Mouse (Mus musculus) hindbrain, embryonic 10.5 days (tissue): ENCODE data around the gene Disc1. TPM values are rescaled to one million over a fixed set of nuclear protein-coding genes. Genes with fewer than 3 reads are reported as not detected.

Source experiments
- DNase-seq: peaks from one replicate; pipeline ENCODE4 v3.0.0-alpha.2; 2017; ENCODE audit warnings: low spot score
- H3K27ac ChIP-seq: fragments of 300-500 bp; sonication (generic); 2 replicates; pipeline ENCODE4 v1.5.1; 2016; ENCODE audit warnings: mild to moderate bottlenecking, moderate library complexity
- H3K27me3 ChIP-seq: fragments of 300-500 bp; sonication (generic); 2 replicates; pipeline ENCODE4 v1.6.1; 2016; ENCODE audit warnings: mild to moderate bottlenecking; ENCODE audit not compliant: poor library complexity, insufficient read depth, severe bottlenecking
- H3K36me3 ChIP-seq: fragments of 300-500 bp; sonication (generic); 2 replicates; pipeline ENCODE4 v1.6.1; 2016; ENCODE audit warnings: mild to moderate bottlenecking, moderate library complexity
- H3K4me1 ChIP-seq: fragments of 300-500 bp; sonication (generic); replicated peaks from 2 replicates; pipeline ENCODE4 v1.6.1; 2016; ENCODE audit warnings: mild to moderate bottlenecking
- H3K4me3 ChIP-seq: fragments of 300-500 bp; sonication (generic); 2 replicates; pipeline ENCODE4 v1.5.1; 2016; ENCODE audit warnings: mild to moderate bottlenecking, moderate library complexity
- H3K9me3 ChIP-seq: fragments of 300-500 bp; sonication (generic); 2 replicates; pipeline ENCODE4 v1.6.1; 2016; ENCODE audit warnings: mild to moderate bottlenecking, moderate library complexity
- WGBS: fragments of 180-500 bp; shearing (Covaris S2); methylation state at CpG from one replicate; pipeline ENCODE4 v1.1.7; 2016; 5-methylcytosine and 5-hydroxymethylcytosine counted together
- polyA plus RNA-seq: library from polyadenylated mRNA; unstranded; fragments of >200 nt; fragmentation: Nextera tagmentation; extraction: Ambion mirVana; gene quantifications from 2 replicates; pipeline ENCODE4 v1.2.1, GENCODE M21; 2016

Disc1 gene
- polyA plus RNA-seq, 1 experiment from 2014 or later = 2.1 TPM

GRCm38 (mm10) chr8:125292933-125293591, 239.1 kb downstream of the Disc1 start:
- WGBS = 78% methylated on average over 8 of the region's 8 CpGs
- Histone ChIP-seq H3K9me3 (no peaks in the 10 kb centered on the region), H3K4me1 (peaks cover 27% of the 10 kb centered on the region), H3K27me3 (no peaks in the 10 kb centered on the region; the same call in none of the 2 replicates), H3K27ac (no peak overlapping the region; the same call in 1 of the 2 replicates), H3K36me3 (no peaks in the 10 kb centered on the region), H3K4me3 (no peak overlapping the region)
- no peak for DNase-seq

GRCm38 (mm10) chr8:125299248-125299647, 245.3 kb downstream of the Disc1 start:
- Histone ChIP-seq H3K36me3 (no peaks in the 10 kb centered on the region), H3K9me3 (no peaks in the 10 kb centered on the region), H3K4me3 (no peak overlapping the region), H3K27me3 (no peaks in the 10 kb centered on the region; the same call in 1 of the 2 replicates), H3K27ac (no peak overlapping the region), H3K4me1 (peaks cover 19% of the 10 kb centered on the region)
- no peak for DNase-seq
- WGBS = 71% methylated on average over 4 of the region's 4 CpGs

- Histone ChIP-seq H3K27ac (no peak overlapping the region), H3K4me3 (no peak overlapping the region), H3K27me3 (no peaks in the 10 kb centered on the region; the same call in 1 of the 2 replicates), H3K36me3 (no peaks in the 10 kb centered on the region), H3K9me3 (peaks cover 7% of the 10 kb centered on the region), H3K4me1 (peaks cover 22% of the 10 kb centered on the region)
- 83% methylated on average over 8 of the region's 8 CpGs for WGBS
- DNase-seq = no peak
Measured at GRCm38 (mm10) chr8:125301931-125302361, 248.0 kb downstream of the Disc1 start.

GRCm38 (mm10) chr8:125306665-125307064, 252.7 kb downstream of the Disc1 start:
- WGBS = 80% methylated on average over 10 of the region's 10 CpGs
- H3K27ac ChIP-seq = no peak overlapping the region
- no peak for DNase-seq
- peaks cover 25% of the 10 kb centered on the region for H3K4me1 ChIP-seq
- peaks cover 7% of the 10 kb centered on the region for H3K9me3 ChIP-seq
- no peak overlapping the region for H3K4me3 ChIP-seq
- no peaks in the 10 kb centered on the region for H3K36me3 ChIP-seq
- H3K27me3 ChIP-seq = peaks cover 13% of the 10 kb centered on the region

- Histone ChIP-seq H3K27ac (no peak overlapping the region), H3K27me3 (peaks cover 17% of the 10 kb centered on the region), H3K36me3 (no peaks in the 10 kb centered on the region), H3K9me3 (peaks cover 3% of the 10 kb centered on the region), H3K4me3 (no peak overlapping the region), H3K4me1 (peaks cover 49% of the 10 kb centered on the region)
- no peak for DNase-seq
- 78% methylated on average over 14 of the region's 14 CpGs for WGBS
Measured at GRCm38 (mm10) chr8:125309985-125310384, 256.0 kb downstream of the Disc1 start.

Other genes with a start within 250 kb of the Disc1 start
- gene Gnpat, start 191.2 kb upstream of the Disc1 start, polyA plus RNA-seq = 143 and 147 TPM in 2 replicates
- gene 2810004N23Rik, start 191.1 kb upstream of the Disc1 start, polyA plus RNA-seq = 51.4 and 71.3 TPM in 2 replicates
- gene Exoc8, start 156.5 kb upstream of the Disc1 start, polyA plus RNA-seq = 8.4 and 9.5 TPM in 2 replicates
- 11.0 and 11.7 TPM in 2 replicates for gene Sprtn, start 156.3 kb upstream of the Disc1 start, polyA plus RNA-seq
- 10.1 and 12.2 TPM in 2 replicates for gene Egln1, start 104.9 kb upstream of the Disc1 start, polyA plus RNA-seq
- gene Tsnax, start 41.2 kb upstream of the Disc1 start, polyA plus RNA-seq = 128 and 131 TPM in 2 replicates